Mouse (Mus musculus) spleen, adult 2 months (tissue): ENCODE data around the gene Rbms3. TPM values are rescaled to one million over a fixed set of nuclear protein-coding genes. Genes with fewer than 3 reads are reported as not detected.

Source experiments
- DNase-seq, 2 experiments: peaks; one replicate each; pipeline versions ENCODE4 v3.0.0 to v3.0.0-alpha.2; 2012 to 2021; ENCODE audit warnings: low spot score in 2 of 2, low read depth in 1 of 2
- H3K27ac ChIP-seq: fragments of 200-500 bp; 2 replicates; pipeline ENCODE4 v1.5.1; 2012; ENCODE audit warnings: low read length, inconsistent platforms; ENCODE audit not compliant: insufficient read depth
- H3K27me3 ChIP-seq: fragments of 200-500 bp; 2 replicates; pipeline ENCODE4 v1.6.1; 2012; ENCODE audit warnings: mild to moderate bottlenecking, moderate library complexity, low read length, inconsistent platforms; ENCODE audit not compliant: control insufficient read depth, insufficient read depth
- H3K36me3 ChIP-seq: fragments of 200-500 bp; 2 replicates; pipeline ENCODE4 v1.6.1; 2012; ENCODE audit warnings: mild to moderate bottlenecking, low read length, inconsistent platforms; ENCODE audit not compliant: control insufficient read depth, insufficient read depth
- H3K4me1 ChIP-seq: fragments of 200-500 bp; 2 replicates; pipeline ENCODE4 v1.6.1; 2011; ENCODE audit warnings: inconsistent platforms; ENCODE audit not compliant: control insufficient read depth, insufficient read depth, insufficient read length
- H3K4me3 ChIP-seq: fragments of 200-500 bp; 2 replicates; pipeline ENCODE4 v1.5.1; 2011; ENCODE audit warnings: mild to moderate bottlenecking, inconsistent platforms; ENCODE audit not compliant: insufficient read depth, insufficient read length; ENCODE audit errors: extremely low read depth
- CTCF ChIP-seq: fragments of 200-500 bp; IDR thresholded peaks from 2 replicates; pipeline ENCODE4 v1.5.1; 2011; ENCODE audit warnings: mild to moderate bottlenecking, inconsistent platforms; ENCODE audit not compliant: insufficient read depth, insufficient read length, insufficient replicate concordance; ENCODE audit errors: extremely low read depth
- POLR2A ChIP-seq: fragments of 200-500 bp; IDR thresholded peaks from 2 replicates; pipeline ENCODE4 v1.6.1; 2011; ENCODE audit warnings: low read depth, low read length, inconsistent platforms
- WGBS: fragments of 180-500 bp; shearing (Covaris S2); methylation state at CpG from one replicate; pipeline ENCODE4 v1.1.7; 2018; 5-methylcytosine and 5-hydroxymethylcytosine counted together
- polyA plus RNA-seq: library from polyadenylated mRNA; depleted of rRNA; stranded (reverse); fragments of >200 nt; gene quantifications from 2 replicates; pipeline ENCODE4 v1.2.3, GENCODE M21; 2012

The Rbms3 gene
- polyA plus RNA-seq, 1 experiment: 6.8 TPM

DNA sequence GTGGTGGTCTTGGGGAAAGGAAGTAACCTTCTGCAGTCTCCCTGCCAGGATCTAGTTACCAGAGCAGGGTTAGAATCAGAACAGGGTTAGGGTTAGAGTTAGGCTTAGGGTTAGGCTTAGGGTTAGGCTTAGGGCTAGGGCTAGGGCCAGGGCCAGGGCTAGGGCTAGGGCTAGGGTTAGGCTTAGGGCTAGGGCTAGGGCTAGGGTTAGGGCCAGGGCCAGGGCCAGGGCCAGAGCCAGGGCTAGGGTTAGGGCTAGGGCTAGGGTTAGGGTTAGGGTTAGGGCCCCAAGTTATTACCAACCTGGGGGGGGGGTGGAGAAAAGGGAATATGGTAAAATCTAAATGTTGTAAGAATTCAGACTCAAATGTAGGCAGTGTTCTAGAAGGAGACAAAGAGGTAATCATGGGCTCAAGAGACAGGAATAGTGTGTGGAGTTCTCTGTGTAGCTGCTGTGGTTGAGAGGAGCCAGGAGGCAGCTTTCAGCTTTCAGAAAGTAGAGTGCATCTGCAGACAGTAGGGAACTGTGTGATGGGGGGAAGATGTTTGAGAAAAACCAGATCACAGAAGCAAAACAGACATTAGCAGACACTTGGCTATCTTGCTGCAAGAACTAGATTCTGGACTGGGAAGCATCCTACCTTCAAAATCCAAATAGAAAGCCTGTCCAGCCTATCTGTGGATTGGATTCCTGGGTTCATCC lies 588.3 kb downstream of the Rbms3 start:
- Histone ChIP-seq H3K27me3 (no peaks in the 10 kb centered on the region), H3K36me3 (no peaks in the 10 kb centered on the region), H3K4me1 (no peaks in the 10 kb centered on the region), H3K4me3 (no peak overlapping the region), H3K27ac (no peak overlapping the region)
- no peak for DNase-seq
- TF ChIP-seq POLR2A (no peak), CTCF (no peak)

DNA sequence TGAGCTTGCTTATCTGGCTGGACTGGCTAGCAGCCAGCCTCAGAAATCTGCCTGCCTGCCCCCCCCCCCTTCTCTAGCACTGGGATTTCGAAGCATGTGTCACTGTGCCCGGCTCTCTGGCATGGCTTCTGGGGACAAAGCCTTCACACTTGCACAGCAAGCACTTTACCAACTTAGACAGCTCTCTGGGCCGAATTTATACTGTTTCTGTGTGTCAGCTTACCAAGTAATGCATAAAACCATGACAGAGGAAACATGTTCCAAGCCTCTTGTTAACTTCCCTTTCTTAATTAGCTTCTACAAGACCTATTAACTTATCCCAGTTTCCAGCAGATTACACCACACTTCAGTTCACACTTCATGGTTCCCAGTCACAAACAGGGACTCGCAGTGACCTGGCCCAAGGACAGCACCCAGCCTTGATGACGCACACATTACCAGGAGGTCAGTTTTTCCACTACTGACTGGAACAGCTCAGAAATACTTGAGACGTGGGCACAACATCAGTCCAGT lies 589.7 kb downstream of the Rbms3 start:
- no peak overlapping the region for H3K4me3 ChIP-seq
- WGBS: 59% methylated on average over 6 of the region's 6 CpGs
- H3K36me3 ChIP-seq: no peaks in the 10 kb centered on the region
- no peaks in the 10 kb centered on the region for H3K4me1 ChIP-seq
- H3K27me3 ChIP-seq: no peaks in the 10 kb centered on the region
- TF ChIP-seq POLR2A: no peak
- TF ChIP-seq CTCF: no peak
- H3K27ac ChIP-seq: no peak overlapping the region
- DNase-seq: no peak

- Histone ChIP-seq H3K36me3 (no peaks in the 10 kb centered on the region), H3K27ac (no peak overlapping the region), H3K4me3 (no peak overlapping the region), H3K4me1 (no peaks in the 10 kb centered on the region), H3K27me3 (no peaks in the 10 kb centered on the region)
- 72% methylated on average over 1 of the region's 1 CpGs for WGBS
- DNase-seq: no peak
- no peak for TF ChIP-seq CTCF
- TF ChIP-seq POLR2A: no peak
These were observed 597.0 kb downstream of the Rbms3 start for GRCm38 (mm10) chr9:117032690-117033089.

GRCm38 (mm10) chr9:117031237-117031636 lies 598.5 kb downstream of the Rbms3 start:
- no peak for DNase-seq
- Histone ChIP-seq H3K4me1 (no peaks in the 10 kb centered on the region), H3K27ac (no peak overlapping the region), H3K27me3 (no peaks in the 10 kb centered on the region), H3K4me3 (no peak overlapping the region), H3K36me3 (no peaks in the 10 kb centered on the region)
- WGBS: 56% methylated on average over 11 of the region's 11 CpGs
- TF ChIP-seq POLR2A (no peak), CTCF (no peak)

- peak in 1 of 2 experiments; percentile 24 for DNase-seq
- Histone ChIP-seq H3K27ac (no peak overlapping the region), H3K36me3 (no peaks in the 10 kb centered on the region), H3K4me3 (no peak overlapping the region), H3K4me1 (no peaks in the 10 kb centered on the region), H3K27me3 (no peaks in the 10 kb centered on the region)
- no peak for TF ChIP-seq CTCF
- TF ChIP-seq POLR2A: no peak
- 17% methylated on average over 6 of the region's 6 CpGs for WGBS
These were observed 598.9 kb downstream of the Rbms3 start for GRCm38 (mm10) chr9:117030837-117031236.

DNA sequence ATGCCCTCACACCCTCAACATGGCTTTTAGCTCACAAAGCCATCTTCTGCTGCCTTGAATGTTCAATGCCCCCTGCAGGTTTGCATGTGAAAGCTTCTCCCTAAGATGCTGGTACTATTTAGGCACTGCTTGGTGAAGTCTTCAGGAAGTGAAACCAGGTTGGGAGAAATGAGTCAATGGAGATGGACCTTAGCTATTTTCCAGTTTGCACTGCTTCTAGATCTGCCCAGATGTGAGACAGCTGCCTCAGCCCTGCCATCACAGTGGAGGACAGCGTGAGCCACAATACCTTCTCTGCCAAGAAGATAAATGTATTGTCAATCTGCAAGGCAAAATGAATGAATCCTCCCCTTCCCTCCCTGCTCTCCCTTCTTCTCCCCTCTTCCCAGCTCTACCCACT lies 599.8 kb downstream of the Rbms3 start:
- Histone ChIP-seq H3K4me3 (no peak overlapping the region), H3K36me3 (no peaks in the 10 kb centered on the region), H3K27me3 (no peaks in the 10 kb centered on the region), H3K4me1 (no peaks in the 10 kb centered on the region), H3K27ac (no peak overlapping the region)
- WGBS: 73% methylated on average over 1 of the region's 1 CpGs
- no peak for DNase-seq
- no peak for TF ChIP-seq POLR2A
- no peak for TF ChIP-seq CTCF

DNA sequence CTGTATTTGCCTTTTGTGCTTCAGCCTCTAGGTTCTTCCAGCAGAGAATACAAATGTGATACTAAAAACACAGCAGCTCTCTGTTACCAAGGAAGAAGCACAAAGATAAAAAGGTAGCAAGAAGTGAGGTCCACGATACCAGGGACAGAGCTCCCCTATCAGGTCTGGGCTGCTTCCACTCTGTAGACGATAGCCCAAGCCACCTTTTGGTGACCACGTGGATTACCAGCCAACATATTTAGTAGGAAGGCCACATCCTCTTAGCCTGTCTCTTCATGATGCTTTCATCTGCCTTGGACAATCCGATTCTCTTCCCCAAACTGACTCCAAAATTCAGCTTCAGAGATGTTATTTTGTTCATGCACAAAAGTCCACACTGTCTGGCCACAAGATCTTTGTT lies 601.1 kb downstream of the Rbms3 start:
- DNase-seq: no peak
- Histone ChIP-seq H3K36me3 (no peaks in the 10 kb centered on the region), H3K27ac (no peak overlapping the region), H3K4me3 (no peak overlapping the region), H3K4me1 (no peaks in the 10 kb centered on the region), H3K27me3 (no peaks in the 10 kb centered on the region)
- TF ChIP-seq POLR2A (no peak), CTCF (no peak)
- WGBS: 90% methylated on average over 4 of the region's 4 CpGs
